Mouse (Mus musculus): ENCODE data around the gene Epha6. TPM values are rescaled to one million over a fixed set of nuclear protein-coding genes. Genes with fewer than 3 reads are reported as not detected.

The Epha6 gene
- not detected in 2 replicates for total RNA-seq (2014; fragmentation: Nextera tagmentation)
- total RNA-seq (2017), result not detected in 2 replicates

DNA sequence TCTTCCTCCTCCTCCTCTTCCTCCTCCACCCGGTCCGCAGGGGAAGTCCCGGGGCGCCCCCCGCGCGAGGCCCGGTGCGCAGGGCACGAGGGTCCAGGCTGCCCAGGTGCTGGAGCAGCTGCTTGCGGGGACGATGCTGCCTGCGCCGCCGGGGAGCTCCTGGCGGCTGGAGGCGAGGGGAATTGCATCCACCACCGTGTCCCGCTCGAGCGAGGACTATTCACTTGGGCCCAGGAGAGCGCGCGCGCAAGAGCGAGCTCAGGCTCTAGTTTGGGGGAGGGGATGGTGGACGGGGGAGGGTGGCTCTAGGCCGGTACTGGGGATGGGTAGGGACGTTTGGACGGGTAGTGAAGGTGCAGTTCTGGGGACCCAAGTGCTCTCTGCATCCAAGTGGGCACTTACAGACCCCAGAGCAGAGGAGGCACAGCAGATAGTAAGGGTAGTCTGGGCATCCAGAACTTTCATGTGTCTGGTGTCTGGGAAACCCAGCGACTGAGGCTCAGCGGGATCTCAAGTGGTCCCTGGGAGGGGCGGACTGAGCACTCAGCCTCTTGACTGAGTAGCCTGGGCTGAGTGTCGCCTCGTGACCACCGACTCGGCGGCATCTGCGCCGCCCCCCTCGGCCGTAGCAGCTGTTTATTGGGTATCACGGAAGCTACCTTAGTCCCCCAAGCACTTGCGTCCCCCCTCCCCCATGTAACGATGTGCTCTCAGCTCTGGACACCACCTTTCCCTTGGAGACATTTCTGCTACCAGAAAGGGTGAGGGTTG is at the start of gene Epha6:
Epha6 (minus strand) TSS at position 471 of the 771 bp plus-strand sequence.
- ATAC-seq (replicated peaks; ENCODE audit: poor library complexity, severe bottlenecking), result no peak

DNA sequence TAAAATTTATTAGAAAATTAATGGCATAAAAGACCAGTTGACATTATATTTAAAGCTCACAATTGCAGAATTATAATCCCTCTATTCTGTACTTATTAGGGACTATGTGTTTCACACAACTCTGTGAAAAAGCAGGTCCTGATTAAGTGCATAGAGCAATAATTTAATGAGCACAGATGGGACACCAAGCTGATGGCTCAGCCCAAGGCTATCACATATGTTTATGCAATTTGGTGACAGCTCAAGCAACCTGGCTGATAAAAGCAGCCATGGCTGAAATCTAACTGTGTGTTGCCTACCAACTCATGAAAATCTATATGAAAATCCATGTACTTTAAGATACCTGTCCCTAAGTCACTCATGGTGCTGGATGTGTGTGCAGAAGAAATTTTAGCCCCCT is 46.4 kb upstream of the Epha6 start:
- no peak for ATAC-seq (replicated peaks; ENCODE audit: poor library complexity, severe bottlenecking)

DNA sequence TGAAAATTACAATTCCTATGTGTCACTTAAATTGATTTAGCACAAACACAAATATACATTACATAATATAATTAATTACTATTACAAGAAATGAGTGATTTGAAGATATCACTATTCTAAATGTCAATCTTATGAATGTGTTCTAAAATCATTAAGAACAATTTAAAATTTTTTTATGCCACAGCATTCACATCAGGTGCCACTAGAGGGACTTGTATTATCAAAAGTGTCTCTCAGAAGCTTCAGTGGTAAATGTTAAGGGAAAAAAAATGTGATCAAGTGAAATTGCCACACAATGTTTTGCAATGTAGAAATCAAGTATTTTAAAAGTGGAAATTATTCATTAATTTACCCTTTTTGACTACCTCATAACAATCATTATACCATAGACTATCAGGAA is 22.8 kb upstream of the Epha6 start:
- no peak for ATAC-seq (replicated peaks; ENCODE audit: poor library complexity, severe bottlenecking)

GRCm38 (mm10) chr16:60605832-60606583 is 677 bp upstream of the Epha6 start:
- ATAC-seq (replicated peaks; ENCODE audit: poor library complexity, severe bottlenecking), result no peak; the same call in 1 of the 2 replicates

DNA sequence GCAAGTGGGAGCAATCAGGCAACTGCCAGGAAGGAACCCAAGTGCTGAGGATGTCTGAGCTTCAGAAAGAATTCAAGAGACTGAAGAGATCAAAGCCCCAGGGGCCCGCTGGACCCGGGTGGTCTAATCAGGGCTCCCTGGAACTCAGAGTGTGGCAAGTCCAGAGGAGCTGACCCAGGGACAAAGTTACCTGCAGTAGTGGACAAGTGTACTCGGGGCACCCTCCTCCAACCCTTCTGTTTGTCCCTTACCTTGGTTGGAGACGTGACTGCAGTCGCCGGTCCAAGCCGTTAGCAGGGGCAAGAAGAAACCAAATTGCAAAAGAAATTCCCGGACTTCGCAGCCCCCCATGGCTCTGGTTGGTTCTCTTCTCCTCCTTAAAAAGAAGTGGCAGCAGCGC is 718 bp downstream of the Epha6 start:
- no peak for ATAC-seq (replicated peaks; ENCODE audit: poor library complexity, severe bottlenecking)

- ATAC-seq (replicated peaks; ENCODE audit: poor library complexity, severe bottlenecking), result no peak
Observed at GRCm38 (mm10) chr16:60585322-60585721, 20.0 kb downstream of the Epha6 start.

DNA sequence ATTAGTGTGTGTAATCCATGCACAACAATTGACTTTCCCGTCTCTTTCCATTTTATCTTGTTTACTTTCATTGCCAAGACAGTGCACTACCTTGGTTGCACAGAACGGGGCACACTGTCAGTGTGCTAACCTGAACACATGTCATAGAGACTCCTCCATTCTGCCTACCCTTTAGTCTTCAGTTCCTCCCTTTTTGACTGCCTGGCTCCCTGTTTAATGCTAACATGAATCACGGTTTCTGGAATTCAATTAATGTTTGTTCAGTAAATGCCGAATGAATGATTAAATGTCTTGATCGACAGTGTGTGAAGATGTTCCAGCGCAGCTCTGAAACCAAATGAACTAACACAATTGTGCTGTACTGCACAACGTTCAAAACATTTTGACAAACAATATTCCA is 20.6 kb downstream of the Epha6 start:
- no peak for ATAC-seq (replicated peaks; ENCODE audit: poor library complexity, severe bottlenecking)

DNA sequence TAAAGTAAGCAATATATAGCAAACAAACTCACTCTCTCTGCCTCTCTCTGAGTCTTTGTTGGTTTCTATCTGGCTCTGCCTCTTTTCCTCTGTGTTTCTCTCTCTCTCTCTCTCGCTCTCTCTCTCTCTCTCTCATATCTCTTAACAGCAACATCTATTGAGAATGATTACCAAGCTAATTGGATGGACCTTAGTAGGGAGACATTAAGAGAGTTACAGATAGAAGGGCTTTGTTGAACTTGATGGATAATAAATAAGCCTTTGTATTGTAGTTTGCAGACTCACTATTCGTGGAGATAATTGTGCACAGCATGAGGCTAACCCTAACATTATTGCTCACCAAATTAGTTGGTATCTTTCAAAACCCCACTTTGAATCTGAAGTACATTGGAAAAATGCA is 34.8 kb downstream of the Epha6 start:
- ATAC-seq (replicated peaks; ENCODE audit: poor library complexity, severe bottlenecking), result no peak

- no peak for ATAC-seq (replicated peaks; ENCODE audit: poor library complexity, severe bottlenecking)
Observed at GRCm38 (mm10) chr16:60544385-60544784, 60.9 kb downstream of the Epha6 start.

DNA sequence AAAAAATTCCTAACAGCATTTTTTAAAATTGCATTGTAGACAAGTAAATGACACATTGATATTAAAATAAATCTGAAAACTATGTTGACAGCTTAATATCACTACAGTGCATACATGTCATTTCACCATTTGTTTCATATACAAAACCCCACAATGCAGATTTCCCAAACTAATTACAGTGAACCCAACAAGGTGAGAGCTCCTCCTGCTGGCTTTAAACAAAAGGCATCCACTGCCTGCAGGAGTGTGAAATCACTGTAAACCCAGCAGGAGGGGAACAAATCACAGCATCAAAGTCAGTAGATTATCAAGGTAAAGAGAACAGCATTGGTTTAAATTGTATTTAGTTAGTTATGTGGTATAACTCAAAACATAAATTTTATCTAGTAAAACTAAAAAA is 67.1 kb downstream of the Epha6 start:
- ATAC-seq (replicated peaks; ENCODE audit: poor library complexity, severe bottlenecking), result no peak

DNA sequence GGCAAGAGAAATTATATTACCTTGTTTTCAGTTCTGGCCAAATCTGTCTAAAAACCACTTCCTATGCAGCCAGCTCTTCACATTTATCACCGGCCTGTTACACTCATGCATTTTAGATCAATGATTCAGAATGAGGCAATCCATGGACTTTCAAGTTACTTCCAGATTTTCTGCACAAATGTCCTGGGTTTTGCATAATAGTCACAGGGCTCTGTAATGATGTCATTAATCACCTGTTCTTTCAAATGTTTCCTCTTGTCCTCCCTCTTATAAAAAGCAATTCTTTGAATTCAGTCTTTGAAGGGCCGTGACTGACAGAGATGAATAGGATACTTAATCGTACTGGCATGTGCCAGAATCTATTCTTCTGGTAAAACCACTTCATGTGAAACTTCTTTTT is 95.6 kb downstream of the Epha6 start:
- no peak for ATAC-seq (replicated peaks; ENCODE audit: poor library complexity, severe bottlenecking)

DNA sequence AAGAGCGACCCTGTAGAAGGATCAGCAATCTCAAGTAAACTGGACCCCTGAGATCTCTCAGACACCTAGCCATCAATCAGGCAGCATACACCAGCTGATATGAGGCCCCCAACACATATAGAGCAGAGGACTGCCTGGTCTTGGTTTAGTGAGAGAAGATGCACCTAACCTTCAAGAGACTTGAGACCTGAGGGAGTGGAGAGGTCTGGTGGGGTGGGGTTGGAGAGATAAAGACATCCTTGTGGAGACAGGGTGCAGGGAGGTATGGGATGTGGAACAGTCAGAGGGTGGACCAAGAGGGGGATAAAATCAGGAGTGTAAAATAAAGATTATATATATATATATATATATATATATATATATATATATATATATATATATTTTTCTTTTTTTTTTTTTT is 105.8 kb downstream of the Epha6 start:
- no peak for ATAC-seq (replicated peaks; ENCODE audit: poor library complexity, severe bottlenecking)

GRCm38 (mm10) chr16:60475776-60476175 is 129.6 kb downstream of the Epha6 start:
- ATAC-seq (replicated peaks; ENCODE audit: poor library complexity, severe bottlenecking), result no peak

GRCm38 (mm10) chr16:60468200-60468785 is 137.0 kb downstream of the Epha6 start:
- ATAC-seq (replicated peaks; ENCODE audit: poor library complexity, severe bottlenecking), result no peak

- ATAC-seq (replicated peaks; ENCODE audit: poor library complexity, severe bottlenecking), result no peak
Observed at GRCm38 (mm10) chr16:60435283-60435682, 170.0 kb downstream of the Epha6 start.

- no peak for ATAC-seq (replicated peaks; ENCODE audit: poor library complexity, severe bottlenecking)
Observed at GRCm38 (mm10) chr16:60434241-60434640, 171.1 kb downstream of the Epha6 start.

DNA sequence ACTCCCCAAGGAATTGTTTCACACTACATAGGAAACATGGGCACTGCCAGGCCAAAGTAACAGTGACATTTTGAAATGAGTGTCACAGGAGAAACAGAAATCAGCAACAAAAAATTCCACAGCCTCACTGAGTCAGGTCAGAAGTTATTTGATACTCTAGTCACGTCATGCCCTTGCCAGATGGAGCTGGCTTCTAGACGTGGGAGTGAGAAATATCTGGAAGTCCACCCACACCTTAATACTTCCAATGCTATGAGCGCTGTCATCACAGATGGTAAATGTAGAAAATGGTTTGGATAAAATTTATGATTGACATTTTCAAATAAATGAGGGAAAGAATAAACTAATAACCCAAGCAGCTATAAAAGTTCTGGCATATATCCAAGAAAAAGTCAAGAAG is 210.0 kb downstream of the Epha6 start:
- ATAC-seq (replicated peaks; ENCODE audit: poor library complexity, severe bottlenecking), result no peak

DNA sequence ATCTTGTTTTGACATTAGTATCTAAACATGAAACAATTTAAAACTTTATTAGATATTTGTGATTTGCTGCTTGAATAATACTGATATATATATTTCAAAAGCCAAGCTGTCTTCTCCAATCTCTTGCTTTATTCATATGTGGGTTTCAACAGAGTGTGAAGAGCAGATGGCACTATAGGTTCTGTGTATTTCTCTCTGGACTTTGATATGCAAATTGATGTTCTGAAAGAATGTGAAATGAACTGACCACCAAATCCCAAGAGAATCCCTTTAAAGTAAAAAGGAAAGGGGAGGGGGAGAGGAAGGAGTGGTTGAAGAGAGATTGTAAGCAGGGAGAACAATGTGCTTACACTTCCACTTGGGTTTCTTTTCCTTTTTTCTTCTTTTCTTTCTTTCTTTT is 212.4 kb downstream of the Epha6 start:
- no peak for ATAC-seq (replicated peaks; ENCODE audit: poor library complexity, severe bottlenecking)

DNA sequence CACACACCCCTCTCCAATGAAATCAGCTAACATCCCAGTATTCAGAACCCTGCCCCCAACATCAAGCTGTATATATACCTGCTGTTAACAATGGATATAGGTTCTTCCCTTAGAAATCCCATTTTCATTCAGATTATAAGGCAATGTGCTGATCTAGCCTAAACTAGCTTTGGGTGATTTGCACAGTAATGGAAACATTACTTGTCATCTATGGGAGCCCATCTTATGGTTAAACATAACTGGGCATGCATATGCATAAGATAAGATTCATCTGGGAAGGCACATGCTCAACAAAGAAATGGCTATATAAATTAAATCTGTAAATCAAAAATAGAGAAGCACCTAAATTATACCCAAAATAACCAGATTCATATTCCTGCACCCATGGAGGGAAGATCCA is 230.2 kb downstream of the Epha6 start:
- ATAC-seq (replicated peaks; ENCODE audit: poor library complexity, severe bottlenecking), result no peak

DNA sequence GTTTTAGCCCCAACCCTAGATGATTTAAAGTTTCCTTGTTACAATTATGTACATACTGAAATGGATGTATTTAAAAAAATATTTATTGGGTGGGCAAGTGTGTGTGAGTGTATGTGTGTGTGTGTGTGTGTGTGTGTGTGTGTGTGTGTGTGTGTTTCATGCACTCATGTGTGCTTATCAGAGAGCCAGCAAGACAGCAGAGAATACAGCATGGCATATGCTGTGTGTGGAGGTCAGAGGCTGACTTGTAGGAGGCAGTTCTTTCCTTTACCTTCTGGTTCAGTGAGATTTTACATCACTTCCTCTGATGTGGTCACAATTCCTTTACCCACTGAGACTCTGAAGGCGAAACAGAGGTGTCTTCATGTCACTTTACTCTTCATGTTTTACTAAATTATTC is 321.4 kb downstream of the Epha6 start:
- ATAC-seq (replicated peaks; ENCODE audit: poor library complexity, severe bottlenecking), result no peak

GRCm38 (mm10) chr16:60274109-60274508 is 331.2 kb downstream of the Epha6 start:
- no peak for ATAC-seq (replicated peaks; ENCODE audit: poor library complexity, severe bottlenecking)

All from granulocyte monocyte progenitor cell, adult 5-6 weeks (primary cell).